Comparison of ENCODE assay signal across 24 mouse cellular contexts in the genomic region with DNA sequence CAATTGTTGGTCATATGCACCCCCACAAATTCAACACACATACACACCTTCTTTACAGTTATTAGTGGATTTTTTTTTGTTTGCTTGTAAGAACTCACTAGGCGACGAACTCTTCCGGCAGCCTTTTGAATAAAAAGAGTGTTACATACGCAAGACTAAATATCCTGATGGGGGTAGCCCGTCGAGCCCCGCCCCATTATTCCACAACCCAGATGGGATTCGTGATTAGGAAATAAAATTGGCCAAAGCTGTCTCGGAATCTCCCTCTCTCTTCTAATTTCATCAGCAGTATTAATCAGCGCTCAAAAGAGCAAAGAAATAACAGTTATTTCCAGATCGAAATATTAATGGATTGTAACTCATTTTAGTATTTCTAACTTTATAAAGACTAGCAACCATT. TPM values are rescaled to one million over a fixed set of nuclear protein-coding genes. Genes with fewer than 3 reads are reported as not detected.
DNase-seq lines count a peak whose midpoint lies in the region; ATAC-seq lines count a peak whose summit lies in the region.
"Had no signal": no experiment of that assay in that cellular context is flagged by ENCODE, and none has a peak within 500 bp of the region (broad histone marks: within the 10 kb centered on the region; RNA-seq: fewer than 3 reads in every experiment).

No protein-coding gene starts in this region.

- ATAC-seq in forebrain, embryonic 14.5 days, result no peak
- no peak for ATAC-seq in limb, embryonic 11.5 days (ENCODE audit: insufficient number of reproducible peaks, low FRiP score, low TSS enrichment, low read depth)

- WGBS in forebrain, embryonic 14.5 days, result 7% methylated on average over 11 of the region's 11 CpGs
- 9% methylated on average over 11 of the region's 11 CpGs for WGBS in forebrain, embryonic 10.5 days
- 13% methylated on average over 11 of the region's 11 CpGs for WGBS in limb, embryonic 11.5 days
- 13% methylated on average over 11 of the region's 11 CpGs for WGBS in limb, embryonic 10.5 days

- H3K27me3 ChIP-seq in forebrain, embryonic 14.5 days (replicated peaks; ENCODE audit: control insufficient read depth, insufficient read depth, low read length), result peaks cover 4% of the 10 kb centered on the region
- peaks cover 99% of the 10 kb centered on the region for H3K27me3 ChIP-seq in forebrain, embryonic 10.5 days (ENCODE audit: poor library complexity, severe bottlenecking)
- H3K27me3 ChIP-seq in limb, embryonic 11.5 days (ENCODE audit: control insufficient read depth, insufficient read depth, low read length), result peaks cover 84% of the 10 kb centered on the region
- peaks cover 100% of the 10 kb centered on the region for H3K27me3 ChIP-seq in limb, embryonic 10.5 days (ENCODE audit: low read depth, poor library complexity, severe bottlenecking)

- H3K9ac ChIP-seq in forebrain, embryonic 14.5 days (ENCODE audit: low read length), result no peak overlapping the region
- H3K9ac ChIP-seq in limb, embryonic 11.5 days (ENCODE audit: low read length), result no peak overlapping the region
- H3K9ac ChIP-seq: embryonic facial prominence, embryonic 12.5 days; heart, embryonic 15.5 days; kidney, embryonic 15.5 days; liver, embryonic 15.5 days; lung, embryonic 15.5 days; neural tube, embryonic 15.5 days had no signal

- peak overlapping the region; percentile 83; the same call in 1 of the 2 replicates for H3K27ac ChIP-seq in forebrain, embryonic 14.5 days (ENCODE audit: low read depth, low read length)
- H3K27ac ChIP-seq in forebrain, embryonic 10.5 days, result no peak overlapping the region
- no peak overlapping the region for H3K27ac ChIP-seq in limb, embryonic 11.5 days (replicated peaks; ENCODE audit: low read depth, low read length)
- no peak overlapping the region for H3K27ac ChIP-seq in limb, embryonic 10.5 days
- H3K27ac ChIP-seq: embryonic facial prominence, embryonic 12.5 days; gastrocnemius, adult 2 months; heart, embryonic 15.5 days; kidney, embryonic 15.5 days; liver, embryonic 15.5 days; lung, embryonic 15.5 days; neural tube, embryonic 15.5 days had no signal

- DNase-seq in forebrain, embryonic 14.5 days (ENCODE audit: low spot score), result peak; percentile 66
- DNase-seq in forebrain, embryonic 10.5 days (ENCODE audit: extremely low spot score, low spot score), result no peak
- DNase-seq in limb, embryonic 11.5 days (ENCODE audit: low spot score), result peak; percentile 36
- no peak for DNase-seq in limb, embryonic 10.5 days (ENCODE audit: low spot score)
- DNase-seq in retina, postnatal 1 day, result peak; percentile 28
- no peak for DNase-seq in retina, embryonic 14.5 days (ENCODE audit: low spot score)
- no peak for DNase-seq in frontal cortex, postnatal 36 days (ENCODE audit: low spot score in 2 of 2)
- DNase-seq: adrenal gland, adult 2 months; cerebellum, postnatal 25 days; heart, postnatal 4 days; kidney, adult 11 months; liver; lung, postnatal 4 days; thymus, adult 18-20 months; thymus, postnatal 4 days had no signal

- H3K36me3 ChIP-seq in forebrain, embryonic 14.5 days (ENCODE audit: control insufficient read depth, insufficient read depth, low read length), result no peaks in the 10 kb centered on the region
- H3K36me3 ChIP-seq in forebrain, embryonic 10.5 days (replicated peaks), result no peaks in the 10 kb centered on the region
- no peaks in the 10 kb centered on the region for H3K36me3 ChIP-seq in limb, embryonic 11.5 days (ENCODE audit: control insufficient read depth, insufficient read depth, low read length)
- no peaks in the 10 kb centered on the region for H3K36me3 ChIP-seq in limb, embryonic 10.5 days
- H3K36me3 ChIP-seq: embryonic facial prominence, embryonic 12.5 days; heart, embryonic 15.5 days; kidney, embryonic 15.5 days; liver, embryonic 15.5 days; lung, embryonic 15.5 days; neural tube, embryonic 15.5 days had no signal

- H3K9me3 ChIP-seq in forebrain, embryonic 14.5 days (replicated peaks; ENCODE audit: control insufficient read depth, low read length), result no peaks in the 10 kb centered on the region
- no peaks in the 10 kb centered on the region for H3K9me3 ChIP-seq in forebrain, embryonic 10.5 days
- H3K9me3 ChIP-seq in limb, embryonic 11.5 days (ENCODE audit: control insufficient read depth, low read length), result no peaks in the 10 kb centered on the region
- no peaks in the 10 kb centered on the region for H3K9me3 ChIP-seq in limb, embryonic 10.5 days (replicated peaks)
- H3K9me3 ChIP-seq: embryonic facial prominence, embryonic 12.5 days; heart, embryonic 15.5 days; kidney, embryonic 15.5 days; liver, embryonic 15.5 days; lung, embryonic 15.5 days; neural tube, embryonic 15.5 days had no signal

- H3K4me3 ChIP-seq in forebrain, embryonic 14.5 days (ENCODE audit: low read depth, low read length), result no peak overlapping the region
- H3K4me3 ChIP-seq in forebrain, embryonic 10.5 days, result no peak overlapping the region; the same call in 1 of the 2 replicates
- no peak overlapping the region for H3K4me3 ChIP-seq in limb, embryonic 11.5 days (ENCODE audit: low read depth, low read length)
- no peak overlapping the region for H3K4me3 ChIP-seq in limb, embryonic 10.5 days
- H3K4me3 ChIP-seq: embryonic facial prominence, embryonic 12.5 days; gastrocnemius, adult 2 months; kidney, embryonic 15.5 days; liver, embryonic 15.5 days; myocyte; neural tube, embryonic 15.5 days had no signal

- H3K4me1 ChIP-seq in forebrain, embryonic 14.5 days (ENCODE audit: control insufficient read depth, insufficient read depth, low read length), result peaks cover 43% of the 10 kb centered on the region
- peaks cover 92% of the 10 kb centered on the region for H3K4me1 ChIP-seq in forebrain, embryonic 10.5 days
- H3K4me1 ChIP-seq in limb, embryonic 11.5 days (ENCODE audit: control insufficient read depth, insufficient read depth, low read length), result peaks cover 20% of the 10 kb centered on the region
- H3K4me1 ChIP-seq in limb, embryonic 10.5 days, result peaks cover 60% of the 10 kb centered on the region

- peak overlapping the region; percentile 45 for H3K4me2 ChIP-seq in forebrain, embryonic 14.5 days (ENCODE audit: low read length)
- no peak overlapping the region for H3K4me2 ChIP-seq in limb, embryonic 11.5 days (ENCODE audit: low read depth, severe bottlenecking)
- H3K4me2 ChIP-seq: heart, embryonic 15.5 days; kidney, embryonic 15.5 days; liver, embryonic 15.5 days; lung, embryonic 15.5 days had no signal

RNA-seq across cellular contexts. Expression of a gene that starts 1.9 kb away (rescaled TPM):
- polyA plus RNA-seq in forebrain, embryonic 14.5 days (2014; fragmentation: Nextera tagmentation; extraction: Ambion mirVana), result 12.6 and 14.7 TPM in 2 replicates
- 1.6 and 1.8 TPM in 2 replicates for polyA plus RNA-seq in forebrain, embryonic 10.5 days (2016; fragmentation: Nextera tagmentation; extraction: Ambion mirVana)
- polyA plus RNA-seq in limb, embryonic 11.5 days (2014; fragmentation: Nextera tagmentation; extraction: Ambion mirVana), result 0.06 and 0.09 TPM in 2 replicates
- polyA plus RNA-seq in limb, embryonic 10.5 days (2016; fragmentation: Nextera tagmentation; extraction: Ambion mirVana), result 0.06 TPM in 1 of 2 replicates, not detected in the other
- polyA plus RNA-seq: C2C12; heart, embryonic 15.5 days; liver, embryonic 15.5 days; myocyte had no signal

Comparison
In these comparisons a context has a peak if more than half of its experiments do, and no peak if none do; other contexts are left out.
1. DNase-seq: peak in forebrain, embryonic 14.5 days (single experiment), limb, embryonic 11.5 days (single experiment) and retina, postnatal 1 day (single experiment); none in forebrain, embryonic 10.5 days (single experiment), limb, embryonic 10.5 days (single experiment), retina, embryonic 14.5 days (single experiment) and frontal cortex, postnatal 36 days (0 of 2).